Mouse (Mus musculus) forebrain, embryonic 16.5 days (tissue): ENCODE measurements around the gene Hamp2. TPM values are rescaled to one million over a fixed set of nuclear protein-coding genes. Genes with fewer than 3 reads are reported as not detected.
"Not testable (repeated sequence)": the region's sequence is repeated elsewhere in the genome, so short reads cannot be mapped to it uniquely, and the experiment has no call there.

Source experiments
- ATAC-seq: fragments of 200-750 bp; cut with Nextera tagmentation; 2 replicates; pipeline ENCODE4 v1.8.0; 2017; ENCODE audit warnings: mild to moderate bottlenecking, moderate library complexity
- H3K27ac ChIP-seq: fragments of 300-500 bp; sonication (generic); 2 replicates; pipeline ENCODE4 v1.5.1; 2014; ENCODE audit warnings: low read length, control low read depth
- H3K27me3 ChIP-seq: fragments of 300-500 bp; sonication (generic); replicated peaks from 2 replicates; pipeline ENCODE4 v1.6.1; 2014; ENCODE audit warnings: low read length; ENCODE audit not compliant: control insufficient read depth, insufficient read depth
- H3K36me3 ChIP-seq: fragments of 300-500 bp; sonication (generic); 2 replicates; pipeline ENCODE4 v1.6.1; 2014; ENCODE audit not compliant: control insufficient read depth, insufficient read depth
- H3K4me1 ChIP-seq: fragments of 300-500 bp; sonication (generic); replicated peaks from 2 replicates; pipeline ENCODE4 v1.6.1; 2014; ENCODE audit warnings: low read length; ENCODE audit not compliant: control insufficient read depth, insufficient read depth
- H3K4me2 ChIP-seq: fragments of 300-500 bp; sonication (generic); 2 replicates; pipeline ENCODE4 v1.6.1; 2014; ENCODE audit warnings: mild to moderate bottlenecking, low read length, control low read depth
- H3K4me3 ChIP-seq: fragments of 300-500 bp; sonication (generic); replicated peaks from 2 replicates; pipeline ENCODE4 v1.5.1; 2014; ENCODE audit warnings: mild to moderate bottlenecking, low read length, control low read depth
- H3K9ac ChIP-seq: fragments of 300-500 bp; sonication (generic); replicated peaks from 2 replicates; pipeline ENCODE4 v1.6.1; 2014; ENCODE audit warnings: low read depth, low read length, control low read depth
- H3K9me3 ChIP-seq: fragments of 300-500 bp; sonication (generic); 2 replicates; pipeline ENCODE4 v1.6.1; 2016; ENCODE audit warnings: low read length; ENCODE audit not compliant: control insufficient read depth
- WGBS: fragments of 180-500 bp; shearing (Covaris S2); extraction: QIAGEN DNeasy Blood & Tissue Kit; methylation state at CpG from one replicate; pipeline ENCODE4 v1.1.7; 2014; 5-methylcytosine and 5-hydroxymethylcytosine counted together
- polyA plus RNA-seq: library from polyadenylated mRNA; unstranded; fragments of >200 nt; fragmentation: Nextera tagmentation; extraction: Ambion mirVana; gene quantifications from 2 replicates; pipeline ENCODE4 v1.2.1, GENCODE M21; 2015

The Hamp2 gene
- polyA plus RNA-seq, 1 experiment from 2014 or later, result not detected

DNA sequence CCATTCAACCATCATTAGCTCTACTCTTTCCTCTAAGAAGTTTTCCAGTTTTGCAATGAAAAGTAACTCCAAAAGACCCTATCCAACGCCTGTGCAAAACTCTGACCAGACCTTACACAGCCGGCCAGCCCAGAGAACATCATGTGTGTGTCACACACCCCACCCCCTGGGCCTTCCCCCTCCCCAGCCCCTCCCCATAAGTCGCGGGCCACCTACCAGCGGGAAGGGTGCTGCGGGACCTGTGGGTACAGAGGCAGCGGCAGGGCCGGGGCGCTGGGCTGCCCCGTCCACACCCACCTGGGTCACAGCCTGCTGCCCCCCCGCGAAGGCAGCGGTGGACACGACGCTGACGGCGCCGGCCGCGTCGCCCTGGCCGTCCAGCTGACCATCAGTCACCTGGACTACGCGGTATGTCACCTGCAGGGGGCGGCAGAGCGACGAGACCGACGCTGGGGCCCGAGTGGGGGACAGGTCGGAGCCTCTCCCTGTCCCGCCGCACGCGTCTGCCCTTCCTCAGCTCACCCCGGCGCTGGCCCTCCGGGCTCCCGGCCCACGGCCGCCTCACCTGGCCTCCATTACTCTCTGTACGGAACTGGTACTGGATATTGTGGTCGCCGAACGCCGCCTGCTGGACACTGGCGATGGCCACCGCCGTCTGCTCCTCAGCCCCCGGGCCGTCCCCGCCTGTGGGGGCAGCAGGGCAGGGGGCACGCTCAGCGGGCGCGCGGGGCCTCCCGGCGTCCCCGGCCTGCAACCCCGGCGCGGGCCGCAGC lies 31.3 kb upstream of the Hamp2 start:
- H3K4me2 ChIP-seq, result peak overlapping the region; percentile 78
- H3K4me3 ChIP-seq, result peak overlapping the region; percentile 84
- peaks cover 18% of the 10 kb centered on the region for H3K4me1 ChIP-seq
- no peaks in the 10 kb centered on the region for H3K9me3 ChIP-seq
- peak overlapping the region; percentile 79 for H3K9ac ChIP-seq
- peak; percentile 62 for ATAC-seq
- peaks cover 14% of the 10 kb centered on the region for H3K36me3 ChIP-seq
- H3K27ac ChIP-seq, result peak overlapping the region; percentile 98
- WGBS, result under 1% methylated on average over 60 of the region's 64 CpGs
- no peaks in the 10 kb centered on the region for H3K27me3 ChIP-seq

DNA sequence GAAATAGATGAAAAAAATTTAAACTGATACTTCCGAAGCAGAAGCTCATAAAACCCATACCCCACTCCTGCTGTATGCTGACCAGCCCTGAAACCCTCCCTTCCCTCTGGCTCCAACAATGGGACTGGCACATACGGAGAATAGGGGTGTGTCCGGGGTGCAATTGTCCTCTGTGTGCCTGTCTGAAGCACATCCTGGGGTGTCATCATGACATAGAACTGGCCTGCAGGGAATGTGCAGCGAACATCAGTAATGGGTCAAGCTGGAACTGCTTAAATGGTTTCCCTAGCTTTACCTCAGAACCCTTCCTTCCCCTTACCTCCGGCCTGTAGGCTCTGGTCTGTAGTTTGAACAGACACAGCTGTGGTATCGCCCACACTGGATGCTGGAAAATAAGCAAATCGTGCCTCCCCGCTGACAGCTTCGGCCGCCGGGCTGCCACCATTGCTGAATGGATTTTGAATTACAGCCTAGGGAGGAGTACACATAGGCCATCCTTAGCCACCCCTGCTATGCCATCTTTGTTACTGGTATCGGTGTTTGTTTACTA lies 30.6 kb upstream of the Hamp2 start:
- peak overlapping the region; percentile 15; the same call in 1 of the 2 replicates for H3K9ac ChIP-seq
- 81% methylated on average over 12 of the region's 12 CpGs for WGBS
- H3K27ac ChIP-seq, result no peak overlapping the region; the same call in 1 of the 2 replicates
- H3K36me3 ChIP-seq, result peaks cover 14% of the 10 kb centered on the region
- H3K4me2 ChIP-seq, result peak overlapping the region; percentile 78
- peaks cover 18% of the 10 kb centered on the region for H3K4me1 ChIP-seq
- H3K4me3 ChIP-seq, result peak overlapping the region; percentile 84
- no peaks in the 10 kb centered on the region for H3K9me3 ChIP-seq
- ATAC-seq, result no peak
- no peaks in the 10 kb centered on the region for H3K27me3 ChIP-seq

- ATAC-seq, result no peak
- no peak overlapping the region for H3K9ac ChIP-seq
- H3K4me3 ChIP-seq, result no peak overlapping the region
- H3K4me1 ChIP-seq, result peaks cover 18% of the 10 kb centered on the region
- no peaks in the 10 kb centered on the region for H3K27me3 ChIP-seq
- no peak overlapping the region for H3K4me2 ChIP-seq
- peaks cover 14% of the 10 kb centered on the region for H3K36me3 ChIP-seq
- no peaks in the 10 kb centered on the region for H3K9me3 ChIP-seq
- H3K27ac ChIP-seq, result no peak overlapping the region
- WGBS, result 80% methylated on average over 3 of the region's 3 CpGs
These were observed 29.6 kb upstream of the Hamp2 start for GRCm38 (mm10) chr7:30954036-30954435.

GRCm38 (mm10) chr7:30953459-30953858 lies 29.0 kb upstream of the Hamp2 start:
- Histone ChIP-seq H3K27ac (no peak overlapping the region), H3K4me3 (no peak overlapping the region), H3K36me3 (peaks cover 14% of the 10 kb centered on the region), H3K9ac (no peak overlapping the region), H3K9me3 (no peaks in the 10 kb centered on the region), H3K27me3 (no peaks in the 10 kb centered on the region), H3K4me1 (peaks cover 17% of the 10 kb centered on the region), H3K4me2 (no peak overlapping the region)
- ATAC-seq, result no peak
- 96% methylated on average over 6 of the region's 6 CpGs for WGBS

DNA sequence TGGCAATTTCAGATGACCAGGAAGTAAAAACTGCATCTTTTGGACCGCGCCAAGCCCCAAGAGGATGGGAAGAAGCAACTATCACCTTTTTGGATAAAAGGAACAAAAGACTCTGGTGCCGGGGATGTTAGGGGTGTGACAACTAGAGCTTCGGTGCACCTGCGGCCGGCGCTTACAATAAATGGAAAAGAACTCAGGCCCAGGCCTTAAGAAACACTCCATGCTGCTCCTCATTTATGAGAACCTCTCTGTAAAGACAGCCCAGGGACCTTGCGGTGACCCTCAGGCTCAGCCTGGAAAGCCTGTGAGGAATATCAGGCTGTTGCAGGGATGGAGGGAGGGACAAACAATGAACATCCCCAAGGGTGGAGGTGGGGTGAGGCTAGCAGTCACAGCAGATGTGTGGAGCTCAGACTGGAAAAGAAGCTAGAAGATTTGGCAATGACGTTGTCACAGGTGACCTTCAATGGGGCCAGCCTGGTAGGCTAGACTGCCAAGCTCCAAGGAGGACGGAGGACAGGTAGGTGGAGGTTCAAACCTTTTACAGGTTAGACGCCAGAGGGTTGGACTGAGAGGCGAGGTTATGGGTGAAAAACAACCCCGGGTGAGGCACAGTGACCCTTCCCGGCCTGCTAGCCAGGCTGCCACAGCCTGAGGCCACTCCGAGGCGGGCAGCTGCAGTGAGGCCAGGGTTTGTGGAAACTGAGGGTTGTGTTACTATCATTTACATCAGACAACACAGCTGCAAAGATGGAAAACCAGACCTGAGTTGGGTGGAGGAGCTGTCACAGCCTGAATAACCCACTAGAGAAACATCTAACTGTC lies 28.2 kb upstream of the Hamp2 start:
- H3K9me3 ChIP-seq, result no peaks in the 10 kb centered on the region
- no peak overlapping the region for H3K27ac ChIP-seq
- peaks cover 14% of the 10 kb centered on the region for H3K36me3 ChIP-seq
- no peak overlapping the region for H3K4me3 ChIP-seq
- H3K4me2 ChIP-seq, result no peak overlapping the region
- 96% methylated on average over 16 of the region's 16 CpGs for WGBS
- H3K9ac ChIP-seq, result no peak overlapping the region
- H3K4me1 ChIP-seq, result peaks cover 10% of the 10 kb centered on the region
- H3K27me3 ChIP-seq, result no peaks in the 10 kb centered on the region
- no peak for ATAC-seq

DNA sequence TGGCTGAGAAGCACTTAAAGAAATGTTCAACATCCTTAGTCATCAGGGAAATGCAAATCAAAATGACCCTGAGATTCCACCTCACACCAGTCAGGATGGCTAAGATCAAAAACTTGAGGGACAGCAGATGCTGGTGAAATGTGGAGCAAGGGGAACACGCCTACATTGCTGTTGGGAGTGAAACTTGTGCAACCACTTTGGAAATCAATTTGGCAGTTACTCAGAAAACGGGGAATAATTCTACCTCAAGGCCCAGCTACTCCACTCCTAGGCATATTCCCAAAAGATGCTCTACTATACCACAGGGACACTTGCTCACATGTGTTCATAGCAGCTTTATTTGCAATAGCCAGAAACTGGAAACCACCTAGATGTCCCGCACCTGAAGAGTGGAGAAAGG lies 25.4 kb upstream of the Hamp2 start:
- not testable (repeated sequence) for H3K27me3 ChIP-seq, H3K27ac ChIP-seq, H3K4me3 ChIP-seq, H3K4me2 ChIP-seq, H3K9ac ChIP-seq, H3K9me3 ChIP-seq, H3K4me1 ChIP-seq, ATAC-seq
- peaks cover 14% of the 10 kb centered on the region for H3K36me3 ChIP-seq
- WGBS, result 83% methylated on average over 3 of the region's 3 CpGs

- 95% methylated on average over 7 of the region's 7 CpGs for WGBS
- no peak for ATAC-seq
These were observed 21.4 kb upstream of the Hamp2 start for GRCm38 (mm10) chr7:30945876-30946275.

GRCm38 (mm10) chr7:30945466-30945865 lies 21.0 kb upstream of the Hamp2 start:
- not testable (repeated sequence) for H3K27ac ChIP-seq
- 92% methylated on average over 7 of the region's 7 CpGs for WGBS

More at GRCm38 (mm10) chr7:30945876-30946275, 21.4 kb upstream of the Hamp2 start:
- H3K4me2 ChIP-seq, result no peak overlapping the region
- no peak overlapping the region for H3K4me3 ChIP-seq
- no peaks in the 10 kb centered on the region for H3K9me3 ChIP-seq
- H3K27ac ChIP-seq, result no peak overlapping the region
- H3K27me3 ChIP-seq, result no peaks in the 10 kb centered on the region
- H3K36me3 ChIP-seq, result no peaks in the 10 kb centered on the region; the same call in 1 of the 2 replicates
- H3K9ac ChIP-seq, result no peak overlapping the region
- no peaks in the 10 kb centered on the region for H3K4me1 ChIP-seq

DNA sequence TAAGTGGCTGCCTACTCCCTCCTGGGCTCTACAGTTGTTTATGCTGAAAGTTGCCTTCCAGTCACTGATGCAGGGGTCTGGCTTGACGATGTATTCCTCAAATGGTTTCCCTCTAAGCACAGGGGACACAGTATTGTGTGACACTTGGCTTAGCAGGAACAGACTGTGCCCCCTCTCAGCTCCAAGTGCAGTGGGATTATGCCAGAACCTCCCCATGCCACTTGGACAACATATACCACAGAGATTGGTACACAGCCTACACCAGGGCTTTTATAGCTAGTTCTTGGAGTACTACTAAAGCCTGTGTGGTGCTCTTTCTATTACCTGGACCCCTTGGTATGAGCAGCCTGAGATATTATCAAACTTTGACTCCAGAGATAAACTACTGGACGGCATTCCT lies 20.2 kb upstream of the Hamp2 start:
- WGBS, result 64% methylated on average over 2 of the region's 2 CpGs
- not testable (repeated sequence) for H3K4me2 ChIP-seq, H3K4me3 ChIP-seq, H3K27ac ChIP-seq, H3K9ac ChIP-seq, ATAC-seq, H3K36me3 ChIP-seq, H3K27me3 ChIP-seq, H3K4me1 ChIP-seq, H3K9me3 ChIP-seq

More at GRCm38 (mm10) chr7:30945466-30945865, 21.0 kb upstream of the Hamp2 start:
- not testable (repeated sequence) for H3K4me3 ChIP-seq, H3K27me3 ChIP-seq, H3K9ac ChIP-seq, H3K36me3 ChIP-seq, ATAC-seq, H3K4me2 ChIP-seq, H3K4me1 ChIP-seq, H3K9me3 ChIP-seq
